Mouse (Mus musculus): ENCODE measurements around the gene Lin52. TPM values are rescaled to one million over a fixed set of nuclear protein-coding genes. Genes with fewer than 3 reads are reported as not detected.

The Lin52 gene
- polyA plus RNA-seq, 1 experiment from 2014 or later: 35.0 TPM

Other genes starting within 250 kb of the Lin52 start
- 4.2 and 4.5 TPM in 2 replicates for gene Elmsan1, start 232.5 kb upstream of the Lin52 start, polyA plus RNA-seq (2014; fragmentation: Nextera tagmentation; extraction: Ambion mirVana)
- gene Ptgr2, start 166.2 kb upstream of the Lin52 start, polyA plus RNA-seq (2014; fragmentation: Nextera tagmentation; extraction: Ambion mirVana): 14.1 and 16.8 TPM in 2 replicates
- 68.0 and 76.9 TPM in 2 replicates for gene Zfp410, start 134.6 kb upstream of the Lin52 start, polyA plus RNA-seq (2014; fragmentation: Nextera tagmentation; extraction: Ambion mirVana)
- gene Coq6, start 89.8 kb upstream of the Lin52 start, polyA plus RNA-seq (2014; fragmentation: Nextera tagmentation; extraction: Ambion mirVana): 48.4 and 50.9 TPM in 2 replicates
- 16.2 and 19.9 TPM in 2 replicates for gene Fam161b, start 89.6 kb upstream of the Lin52 start, polyA plus RNA-seq (2014; fragmentation: Nextera tagmentation; extraction: Ambion mirVana)
- gene Entpd5, start 42.4 kb upstream of the Lin52 start, polyA plus RNA-seq (2014; fragmentation: Nextera tagmentation; extraction: Ambion mirVana): 13.0 and 14.2 TPM in 2 replicates
- gene Bbof1, start 42.4 kb upstream of the Lin52 start, polyA plus RNA-seq (2014; fragmentation: Nextera tagmentation; extraction: Ambion mirVana): 4.0 and 5.2 TPM in 2 replicates
- 22.7 and 25.4 TPM in 2 replicates for gene Rnf113a2, start 34.2 kb upstream of the Lin52 start, polyA plus RNA-seq (2014; fragmentation: Nextera tagmentation; extraction: Ambion mirVana)
- gene Aldh6a1, start 418 bp upstream of the Lin52 start, polyA plus RNA-seq (2014; fragmentation: Nextera tagmentation; extraction: Ambion mirVana): 41.7 and 45.1 TPM in 2 replicates
- gene Vsx2, start 118.3 kb downstream of the Lin52 start, polyA plus RNA-seq (2014; fragmentation: Nextera tagmentation; extraction: Ambion mirVana): 7.2 and 8.0 TPM in 2 replicates
- gene Abcd4, start 166.0 kb downstream of the Lin52 start, polyA plus RNA-seq (2014; fragmentation: Nextera tagmentation; extraction: Ambion mirVana): 11.2 and 13.1 TPM in 2 replicates
- gene Vrtn, start 189.6 kb downstream of the Lin52 start, polyA plus RNA-seq (2014; fragmentation: Nextera tagmentation; extraction: Ambion mirVana): not detected in 2 replicates
- 8.0 and 11.2 TPM in 2 replicates for gene Syndig1l, start 247.4 kb downstream of the Lin52 start, polyA plus RNA-seq (2014; fragmentation: Nextera tagmentation; extraction: Ambion mirVana)

All from neural tube, embryonic 14.5 days (tissue).